Mouse (Mus musculus): Measurements from ENCODE around the gene Kctd2. TPM values are rescaled to one million over a fixed set of nuclear protein-coding genes. Genes with fewer than 3 reads are reported as not detected.

Kctd2 gene
- total RNA-seq, 1 experiment: 14.0 TPM

- Histone ChIP-seq H3K4me3 (ENCODE audit: insufficient read depth in 1 of 2, low read depth in 1 of 2, low read length in 2 of 2, poor library complexity in 1 of 2, severe bottlenecking in 1 of 2) (peak overlapping the region; percentile 39 to 52), H3K36me3 (ENCODE audit: control insufficient read depth, insufficient read depth, low read length, poor library complexity, severe bottlenecking) (peaks cover 24% of the 10 kb centered on the region; the same call in 1 of the 2 replicates), H3K9ac (ENCODE audit: insufficient read depth, low read depth, low read length, poor library complexity, severe bottlenecking) (peak overlapping the region; percentile 49; the same call in 1 of the 2 replicates), H3K9me3 (ENCODE audit: control insufficient read depth, insufficient read depth, low read depth, low read length) (no peaks in the 10 kb centered on the region), H3K27ac (ENCODE audit: insufficient read depth, low read depth, low read length, poor library complexity, severe bottlenecking) (no peak overlapping the region), H3K4me1 (ENCODE audit: control insufficient read depth in 2 of 2, insufficient read depth in 2 of 2, low read length in 2 of 2, poor library complexity in 1 of 2) (peaks cover 4% of the 10 kb centered on the region in 2 experiments; a peak in 2 of 4 replicates)
- TF ChIP-seq MAFK (IDR thresholded peaks at IDR 0.05; ENCODE audit: insufficient read depth, low read depth, low read length) (no peak), HCFC1 (IDR thresholded peaks at IDR 0.05; ENCODE audit: borderline replicate concordance, insufficient read depth, low read length) (peak; percentile 34; the same call in 1 of the 2 replicates)
- in situ Hi-C loops (cut with MboI; ENCODE audit: low sequenced_read_pairs in 2 of 2, unreplicated experiment in 2 of 2): no loop called here
- peak; percentile 89 for DNase-seq (ENCODE audit: low read depth, low spot score)
Measured at GRCm38 (mm10) chr11:115427482-115428331, 7.8 kb downstream of the Kctd2 start.

DNA sequence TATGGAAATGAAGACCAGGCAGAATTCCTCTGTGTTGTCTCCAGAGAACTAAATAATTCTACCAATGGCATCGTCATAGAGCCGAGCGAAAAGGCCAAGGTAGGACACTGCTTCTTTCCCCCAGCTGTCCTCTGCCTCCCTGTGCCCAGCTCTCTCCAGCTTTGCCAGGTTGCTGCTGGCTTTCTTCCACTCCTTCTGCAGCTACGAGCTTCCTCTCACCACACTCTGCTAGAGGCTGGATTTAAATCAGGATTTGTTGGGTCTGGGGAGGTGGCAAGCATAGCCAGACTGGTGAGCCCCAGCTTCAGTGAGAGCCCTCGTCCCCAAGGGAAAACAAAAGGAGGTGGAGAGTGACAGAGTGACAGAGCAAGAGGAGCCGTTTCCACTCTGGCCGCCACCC, 9.4 kb downstream of the Kctd2 start:
- no peak for TF ChIP-seq CHD2 (IDR thresholded peaks at IDR 0.05; ENCODE audit: low read depth, low read length)
- TF ChIP-seq MAFK (IDR thresholded peaks at IDR 0.05; ENCODE audit: insufficient read depth, low read depth, low read length): no peak
- TF ChIP-seq HCFC1 (IDR thresholded peaks at IDR 0.05; ENCODE audit: borderline replicate concordance, insufficient read depth, low read length): no peak
- no peak for TF ChIP-seq ZC3H11A (IDR thresholded peaks at IDR 0.05; ENCODE audit: borderline replicate concordance, low read depth, low read length)
- no peak for TF ChIP-seq ZNF384 (IDR thresholded peaks at IDR 0.05; ENCODE audit: low read depth, low read length)
- peaks cover 4% of the 10 kb centered on the region in 2 experiments; a peak in 2 of 4 replicates for H3K4me1 ChIP-seq (ENCODE audit: control insufficient read depth in 2 of 2, insufficient read depth in 2 of 2, low read length in 2 of 2, poor library complexity in 1 of 2)
- H3K4me3 ChIP-seq (ENCODE audit: insufficient read depth in 1 of 2, low read depth in 1 of 2, low read length in 2 of 2, poor library complexity in 1 of 2, severe bottlenecking in 1 of 2): no peak overlapping the region
- in situ Hi-C loops (cut with MboI; ENCODE audit: low sequenced_read_pairs in 2 of 2, unreplicated experiment in 2 of 2): no loop called here
- H3K27ac ChIP-seq (ENCODE audit: insufficient read depth, low read depth, low read length, poor library complexity, severe bottlenecking): no peak overlapping the region
- H3K9me3 ChIP-seq (ENCODE audit: control insufficient read depth, insufficient read depth, low read depth, low read length): no peaks in the 10 kb centered on the region
- no peak overlapping the region for H3K9ac ChIP-seq (ENCODE audit: insufficient read depth, low read depth, low read length, poor library complexity, severe bottlenecking)
- peaks cover 24% of the 10 kb centered on the region; the same call in 1 of the 2 replicates for H3K36me3 ChIP-seq (ENCODE audit: control insufficient read depth, insufficient read depth, low read length, poor library complexity, severe bottlenecking)
- no peak for DNase-seq (ENCODE audit: low read depth, low spot score)

GRCm38 (mm10) chr11:115430561-115430960, 10.6 kb downstream of the Kctd2 start:
- Histone ChIP-seq H3K36me3 (ENCODE audit: control insufficient read depth, insufficient read depth, low read length, poor library complexity, severe bottlenecking) (peaks cover 24% of the 10 kb centered on the region; the same call in 1 of the 2 replicates), H3K9me3 (ENCODE audit: control insufficient read depth, insufficient read depth, low read depth, low read length) (no peaks in the 10 kb centered on the region), H3K9ac (ENCODE audit: insufficient read depth, low read depth, low read length, poor library complexity, severe bottlenecking) (no peak overlapping the region), H3K27ac (ENCODE audit: insufficient read depth, low read depth, low read length, poor library complexity, severe bottlenecking) (no peak overlapping the region), H3K4me1 (ENCODE audit: control insufficient read depth in 2 of 2, insufficient read depth in 2 of 2, low read length in 2 of 2, poor library complexity in 1 of 2) (peaks cover 4 to 6% of the 10 kb centered on the region in 2 experiments; a peak in 2 of 4 replicates), H3K4me3 (ENCODE audit: insufficient read depth in 1 of 2, low read depth in 1 of 2, low read length in 2 of 2, poor library complexity in 1 of 2, severe bottlenecking in 1 of 2) (no peak overlapping the region)
- TF ChIP-seq CHD2 (IDR thresholded peaks at IDR 0.05; ENCODE audit: low read depth, low read length) (no peak), HCFC1 (IDR thresholded peaks at IDR 0.05; ENCODE audit: borderline replicate concordance, insufficient read depth, low read length) (no peak), ZNF384 (IDR thresholded peaks at IDR 0.05; ENCODE audit: low read depth, low read length) (no peak), ZC3H11A (IDR thresholded peaks at IDR 0.05; ENCODE audit: borderline replicate concordance, low read depth, low read length) (no peak), MAFK (IDR thresholded peaks at IDR 0.05; ENCODE audit: insufficient read depth, low read depth, low read length) (no peak)
- no peak for DNase-seq (ENCODE audit: low read depth, low spot score)
- in situ Hi-C loops (cut with MboI; ENCODE audit: low sequenced_read_pairs in 2 of 2, unreplicated experiment in 2 of 2): no loop called here

DNA sequence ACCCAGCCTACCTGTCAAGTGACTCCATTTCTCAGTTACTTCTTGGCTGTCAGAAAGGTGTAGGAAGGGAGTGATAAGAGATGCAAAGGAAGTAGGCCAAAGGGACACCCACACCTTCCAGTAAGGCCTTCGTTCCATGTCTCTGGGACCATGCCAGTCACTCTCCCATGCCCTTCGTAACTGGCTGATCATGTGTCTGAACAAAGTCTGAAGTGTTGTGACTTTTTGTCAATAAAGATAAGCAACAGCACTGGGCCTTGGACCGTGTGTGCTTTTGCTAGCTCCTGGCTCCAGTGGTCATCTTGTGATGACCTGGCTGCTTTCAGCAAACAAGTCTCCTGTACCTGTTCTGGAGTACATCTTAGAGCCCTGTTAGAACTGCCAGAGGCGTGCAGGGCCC, 12.9 kb downstream of the Kctd2 start:
- in situ Hi-C loops (cut with MboI; ENCODE audit: low sequenced_read_pairs in 2 of 2, unreplicated experiment in 2 of 2): no loop called here
- Histone ChIP-seq H3K9me3 (ENCODE audit: control insufficient read depth, insufficient read depth, low read depth, low read length) (no peaks in the 10 kb centered on the region), H3K27ac (ENCODE audit: insufficient read depth, low read depth, low read length, poor library complexity, severe bottlenecking) (no peak overlapping the region), H3K4me1 (ENCODE audit: control insufficient read depth in 2 of 2, insufficient read depth in 2 of 2, low read length in 2 of 2, poor library complexity in 1 of 2) (peaks cover 5% of the 10 kb centered on the region in 2 experiments; a peak in 2 of 4 replicates), H3K36me3 (ENCODE audit: control insufficient read depth, insufficient read depth, low read length, poor library complexity, severe bottlenecking) (peaks cover 24% of the 10 kb centered on the region; the same call in 1 of the 2 replicates), H3K9ac (ENCODE audit: insufficient read depth, low read depth, low read length, poor library complexity, severe bottlenecking) (no peak overlapping the region), H3K4me3 (ENCODE audit: insufficient read depth in 1 of 2, low read depth in 1 of 2, low read length in 2 of 2, poor library complexity in 1 of 2, severe bottlenecking in 1 of 2) (no peak overlapping the region)
- DNase-seq (ENCODE audit: low read depth, low spot score): no peak
- TF ChIP-seq CHD2 (IDR thresholded peaks at IDR 0.05; ENCODE audit: low read depth, low read length): no peak
- no peak for TF ChIP-seq HCFC1 (IDR thresholded peaks at IDR 0.05; ENCODE audit: borderline replicate concordance, insufficient read depth, low read length)
- no peak for TF ChIP-seq MAFK (IDR thresholded peaks at IDR 0.05; ENCODE audit: insufficient read depth, low read depth, low read length)
- TF ChIP-seq ZC3H11A (IDR thresholded peaks at IDR 0.05; ENCODE audit: borderline replicate concordance, low read depth, low read length): no peak
- TF ChIP-seq ZNF384 (IDR thresholded peaks at IDR 0.05; ENCODE audit: low read depth, low read length): no peak

Data from ES-E14 (cell line).